Mouse (Mus musculus): Measurements from ENCODE around the gene Morn3.
A peak's percentile ranks its signal among the peaks of the same experiment; 100 is the strongest.

- peak; percentile 34 for TF ChIP-seq CTCF (IDR thresholded peaks at IDR 0.05; ENCODE audit: low read depth)
- TF ChIP-seq EP300 (optimal IDR thresholded peaks at IDR 0.05): no peak
Observed at GRCm38 (mm10) chr5:123080510-123080909, 33.7 kb upstream of the Morn3 start.
